Mouse (Mus musculus): Measurements from ENCODE around the gene C2cd4d.

The C2cd4d gene

GRCm38 (mm10) chr3:94362138-94362537 is at the start of gene C2cd4d:
Gene C2cd4d, plus strand, starts transcription at chr3:94362438.
- DNase-seq (ENCODE audit: low read depth, low spot score): no peak

- DNase-seq (ENCODE audit: low read depth, low spot score): no peak
Measured at GRCm38 (mm10) chr3:94328681-94329080, 33.6 kb upstream of the C2cd4d start.

- DNase-seq (ENCODE audit: low read depth, low spot score): no peak
Measured at GRCm38 (mm10) chr3:94334442-94334841, 27.8 kb upstream of the C2cd4d start.

GRCm38 (mm10) chr3:94338522-94338921 is 23.7 kb upstream of the C2cd4d start:
- DNase-seq (ENCODE audit: low read depth, low spot score): no peak

- no peak for DNase-seq (ENCODE audit: low read depth, low spot score)
Measured at GRCm38 (mm10) chr3:94341959-94342422, 20.2 kb upstream of the C2cd4d start, which contains the start of gene Them5. Gene Them5, plus strand, starts transcription at chr3:94342099.

GRCm38 (mm10) chr3:94342552-94342951 is 19.7 kb upstream of the C2cd4d start:
- DNase-seq (ENCODE audit: low read depth, low spot score): no peak

- DNase-seq (ENCODE audit: low read depth, low spot score): no peak
Measured at GRCm38 (mm10) chr3:94344182-94344581, 18.1 kb upstream of the C2cd4d start.

GRCm38 (mm10) chr3:94344897-94345296 is 17.3 kb upstream of the C2cd4d start:
- no peak for DNase-seq (ENCODE audit: low read depth, low spot score)

GRCm38 (mm10) chr3:94348146-94348545 is 14.1 kb upstream of the C2cd4d start:
- DNase-seq (ENCODE audit: low read depth, low spot score): no peak

GRCm38 (mm10) chr3:94360812-94361211 is 1.4 kb upstream of the C2cd4d start:
- no peak for DNase-seq (ENCODE audit: low read depth, low spot score)

GRCm38 (mm10) chr3:94363291-94364153 is 1.3 kb downstream of the C2cd4d start:
- no peak for DNase-seq (ENCODE audit: low read depth, low spot score)

- no peak for DNase-seq (ENCODE audit: low read depth, low spot score)
Measured at GRCm38 (mm10) chr3:94364154-94364526, 1.9 kb downstream of the C2cd4d start.

- peak; percentile 64 for DNase-seq (ENCODE audit: low read depth, low spot score)
Measured at GRCm38 (mm10) chr3:94366761-94367160, 4.5 kb downstream of the C2cd4d start.

GRCm38 (mm10) chr3:94367511-94367910 is 5.3 kb downstream of the C2cd4d start:
- no peak for DNase-seq (ENCODE audit: low read depth, low spot score)

- DNase-seq (ENCODE audit: low read depth, low spot score): no peak
Measured at GRCm38 (mm10) chr3:94368631-94369030, 6.4 kb downstream of the C2cd4d start.

- DNase-seq (ENCODE audit: low read depth, low spot score): no peak
Measured at GRCm38 (mm10) chr3:94369709-94370108, 7.5 kb downstream of the C2cd4d start.

GRCm38 (mm10) chr3:94371637-94372036 is 9.4 kb downstream of the C2cd4d start:
- DNase-seq (ENCODE audit: low read depth, low spot score): peak; percentile 95

- no peak for DNase-seq (ENCODE audit: low read depth, low spot score)
Measured at GRCm38 (mm10) chr3:94372038-94372437, 9.8 kb downstream of the C2cd4d start.

GRCm38 (mm10) chr3:94372641-94373040 is 10.4 kb downstream of the C2cd4d start, which contains the start of gene Rorc:
Gene Rorc, plus strand, starts transcription at chr3:94372794.
- peak; percentile 80 for DNase-seq (ENCODE audit: low read depth, low spot score)

GRCm38 (mm10) chr3:94373090-94373489 is 10.9 kb downstream of the C2cd4d start:
- DNase-seq (ENCODE audit: low read depth, low spot score): peak; percentile 47

- DNase-seq (ENCODE audit: low read depth, low spot score): peak; percentile 77
Measured at GRCm38 (mm10) chr3:94373597-94374011, 11.4 kb downstream of the C2cd4d start.

- peak; percentile 43 for DNase-seq (ENCODE audit: low read depth, low spot score)
Measured at GRCm38 (mm10) chr3:94374636-94375035, 12.4 kb downstream of the C2cd4d start.

GRCm38 (mm10) chr3:94375146-94375545 is 12.9 kb downstream of the C2cd4d start:
- no peak for DNase-seq (ENCODE audit: low read depth, low spot score)
